Mouse (Mus musculus): Measurements from ENCODE around the gene Cnpy2. TPM values are rescaled to one million over a fixed set of nuclear protein-coding genes. Genes with fewer than 3 reads are reported as not detected.
"Not testable (repeated sequence)": the region's sequence is repeated elsewhere in the genome, so short reads cannot be mapped to it uniquely, and the experiment has no call there.

Cnpy2 gene
- total and polyA plus RNA-seq, 2 experiments from 2014 or later = 40.3 to 164 TPM

DNA sequence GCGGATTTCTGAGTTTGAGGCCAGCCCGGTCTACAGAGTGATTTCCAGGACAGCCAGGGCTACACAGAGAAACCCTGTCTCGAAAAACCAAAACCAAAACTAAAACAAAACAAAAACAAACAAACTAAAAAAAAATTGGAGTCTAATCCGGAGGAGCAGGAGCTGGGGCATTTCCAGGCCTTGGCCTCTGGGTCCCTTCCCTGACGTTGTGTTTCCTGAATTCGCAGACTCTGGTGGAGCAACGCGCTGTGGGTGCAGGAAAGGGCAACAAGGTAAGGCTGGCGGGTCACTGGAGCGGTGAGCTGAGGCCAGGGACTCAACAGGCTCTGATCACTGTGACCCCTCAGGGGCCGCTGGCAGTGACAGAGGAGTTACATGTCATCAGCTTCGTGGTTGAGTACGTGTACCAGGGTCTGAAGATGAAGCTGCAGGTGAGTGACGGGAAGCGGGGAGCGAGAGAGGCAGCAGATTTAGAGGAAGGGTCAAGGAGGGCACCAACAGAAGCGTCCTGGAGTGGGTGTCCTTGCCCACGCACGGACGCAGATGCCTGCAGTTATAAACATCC, 39.3 kb upstream of the Cnpy2 start:
- DNase-seq (ENCODE audit: low spot score) (no peak), ATAC-seq (ENCODE audit: low FRiP score) (no peak)
- Histone ChIP-seq H3K9ac (replicated peaks; ENCODE audit: low read length, poor library complexity, severe bottlenecking) (no peak overlapping the region), H3K27ac (ENCODE audit: low read depth, low read length) (no peak overlapping the region), H3K4me1 (ENCODE audit: insufficient read depth, low read length) (no peaks in the 10 kb centered on the region), H3K4me3 (ENCODE audit: low read depth, low read length) (no peak overlapping the region), H3K36me3 (ENCODE audit: insufficient read depth, low read length) (peaks cover 45% of the 10 kb centered on the region), H3K27me3 (ENCODE audit: insufficient read depth, low read length) (no peaks in the 10 kb centered on the region), H3K4me2 (ENCODE audit: low read depth, low read length, poor library complexity, severe bottlenecking) (no peak overlapping the region), H3K9me3 (ENCODE audit: low read length) (no peaks in the 10 kb centered on the region)
- WGBS = 84% methylated on average over 20 of the region's 20 CpGs
- TF ChIP-seq CTCF (IDR thresholded peaks at IDR 0.05) = no peak

GRCm38 (mm10) chr10:128283604-128284579, 38.4 kb upstream of the Cnpy2 start:
- peak; percentile 85 for TF ChIP-seq CTCF (IDR thresholded peaks at IDR 0.05)
- Histone ChIP-seq H3K9me3 (ENCODE audit: low read length) (no peaks in the 10 kb centered on the region), H3K36me3 (ENCODE audit: insufficient read depth, low read length) (peaks cover 45% of the 10 kb centered on the region), H3K27me3 (ENCODE audit: insufficient read depth, low read length) (no peaks in the 10 kb centered on the region), H3K4me3 (ENCODE audit: low read depth, low read length) (no peak overlapping the region), H3K27ac (ENCODE audit: low read depth, low read length) (no peak overlapping the region), H3K4me1 (ENCODE audit: insufficient read depth, low read length) (no peaks in the 10 kb centered on the region), H3K4me2 (ENCODE audit: low read depth, low read length, poor library complexity, severe bottlenecking) (no peak overlapping the region), H3K9ac (replicated peaks; ENCODE audit: low read length, poor library complexity, severe bottlenecking) (no peak overlapping the region)
- ATAC-seq (ENCODE audit: low FRiP score) (peak; percentile 56), DNase-seq (ENCODE audit: low spot score) (peak; percentile 86)
- 63% methylated on average over 31 of the region's 31 CpGs for WGBS

DNA sequence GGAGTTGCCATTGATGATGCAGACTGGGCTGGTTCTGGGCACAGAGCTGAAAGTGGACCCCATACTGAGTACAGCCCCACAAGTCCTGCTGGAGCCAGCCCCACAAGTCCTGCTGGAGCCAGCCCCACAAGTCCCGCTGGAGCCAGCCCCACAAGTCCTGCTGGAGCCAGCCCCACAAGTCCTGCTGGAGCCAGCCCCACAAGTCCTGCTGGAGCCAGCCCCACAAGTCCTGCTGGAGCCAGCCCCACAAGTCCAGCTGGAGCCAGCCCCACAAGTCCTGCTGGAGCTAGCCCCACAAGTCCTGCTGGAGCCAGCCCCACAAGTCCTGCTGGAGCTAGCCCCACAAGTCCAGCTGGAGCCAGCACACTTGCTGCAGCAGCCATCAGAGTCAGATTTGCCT, 31.7 kb upstream of the Cnpy2 start:
- 78% methylated on average over 1 of the region's 1 CpGs for WGBS
- not testable (repeated sequence) for ATAC-seq (ENCODE audit: low FRiP score); H3K4me3 ChIP-seq (ENCODE audit: low read depth, low read length); H3K4me2 ChIP-seq (ENCODE audit: low read depth, low read length, poor library complexity, severe bottlenecking); H3K9me3 ChIP-seq (ENCODE audit: low read length); H3K27me3 ChIP-seq (ENCODE audit: insufficient read depth, low read length); H3K27ac ChIP-seq (ENCODE audit: low read depth, low read length); H3K4me1 ChIP-seq (ENCODE audit: insufficient read depth, low read length); DNase-seq (ENCODE audit: low spot score); H3K9ac ChIP-seq (replicated peaks; ENCODE audit: low read length, poor library complexity, severe bottlenecking)
- peaks cover 30% of the 10 kb centered on the region for H3K36me3 ChIP-seq (ENCODE audit: insufficient read depth, low read length)

- Histone ChIP-seq H3K9ac (replicated peaks; ENCODE audit: low read length, poor library complexity, severe bottlenecking) (no peak overlapping the region), H3K27me3 (ENCODE audit: insufficient read depth, low read length) (no peaks in the 10 kb centered on the region), H3K9me3 (ENCODE audit: low read length) (no peaks in the 10 kb centered on the region), H3K4me3 (ENCODE audit: low read depth, low read length) (no peak overlapping the region), H3K4me1 (ENCODE audit: insufficient read depth, low read length) (no peaks in the 10 kb centered on the region), H3K27ac (ENCODE audit: low read depth, low read length) (no peak overlapping the region), H3K36me3 (ENCODE audit: insufficient read depth, low read length) (peaks cover 12% of the 10 kb centered on the region), H3K4me2 (ENCODE audit: low read depth, low read length, poor library complexity, severe bottlenecking) (no peak overlapping the region)
- no peak for TF ChIP-seq CTCF (IDR thresholded peaks at IDR 0.05)
- WGBS = 67% methylated on average over 13 of the region's 13 CpGs
- ATAC-seq (ENCODE audit: low FRiP score) (no peak), DNase-seq (ENCODE audit: low spot score) (peak; percentile 28)
Measured at GRCm38 (mm10) chr10:128296370-128297090, 25.7 kb upstream of the Cnpy2 start.

DNA sequence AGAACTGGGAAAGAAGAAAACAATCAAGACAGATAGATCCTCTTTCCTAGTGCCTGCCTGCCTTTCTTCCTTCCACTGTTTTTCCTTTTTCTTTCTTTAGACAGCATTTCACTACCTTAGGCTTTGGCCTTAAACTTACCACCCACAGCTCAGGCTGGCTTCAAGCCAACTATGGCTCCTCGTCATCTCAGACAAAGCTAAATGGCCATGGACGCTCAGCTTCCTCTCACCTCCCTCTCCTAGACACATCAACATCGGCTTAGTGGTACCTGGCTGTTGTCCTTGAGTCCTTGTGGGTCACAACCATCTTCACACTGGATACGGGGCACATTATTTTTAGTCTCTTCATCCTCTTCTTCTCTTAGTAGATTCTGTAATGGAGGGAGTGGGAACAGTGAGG, 25.0 kb upstream of the Cnpy2 start:
- no peak for TF ChIP-seq CTCF (IDR thresholded peaks at IDR 0.05)
- no peak overlapping the region for H3K27ac ChIP-seq (ENCODE audit: low read depth, low read length)
- DNase-seq (ENCODE audit: low spot score) = peak; percentile 10

More for the DNA sequence above, 25.0 kb upstream of the Cnpy2 start:
- no peak for ATAC-seq (ENCODE audit: low FRiP score)
- Histone ChIP-seq H3K9me3 (ENCODE audit: low read length) (no peaks in the 10 kb centered on the region), H3K36me3 (ENCODE audit: insufficient read depth, low read length) (peaks cover 7% of the 10 kb centered on the region), H3K4me2 (ENCODE audit: low read depth, low read length, poor library complexity, severe bottlenecking) (no peak overlapping the region), H3K4me1 (ENCODE audit: insufficient read depth, low read length) (no peaks in the 10 kb centered on the region), H3K27me3 (ENCODE audit: insufficient read depth, low read length) (no peaks in the 10 kb centered on the region), H3K9ac (replicated peaks; ENCODE audit: low read length, poor library complexity, severe bottlenecking) (no peak overlapping the region), H3K4me3 (ENCODE audit: low read depth, low read length) (no peak overlapping the region)
- 71% methylated on average over 4 of the region's 4 CpGs for WGBS

All from midbrain, postnatal 0 days (tissue).